Mouse (Mus musculus) lung, postnatal 0 days (tissue): ENCODE data around the gene Tcf12.

Experiments used
- CTCF ChIP-seq: IDR thresholded peaks from 2 replicates; pipeline ENCODE4 v1.5.1; 2016; ENCODE audit warnings: antibody characterized with exemption, mild to moderate bottlenecking
- EP300 ChIP-seq: IDR thresholded peaks from 2 replicates; pipeline ENCODE4 v1.6.1; 2016; ENCODE audit warnings: antibody characterized with exemption, mild to moderate bottlenecking, control low read depth

- TF ChIP-seq CTCF (no peak), EP300 (peak; percentile 35; the same call in 1 of the 2 replicates)
Measured at GRCm38 (mm10) chr9:72133772-72134245, 22.1 kb upstream of the Tcf12 start.
